Mouse (Mus musculus) leukemia stem cell, adult 10-12 weeks (primary cell): ENCODE measurements around the gene Zfp711. TPM values are rescaled to one million over a fixed set of nuclear protein-coding genes. Genes with fewer than 3 reads are reported as not detected.

Source experiments
- polyA plus RNA-seq: library from polyadenylated mRNA; stranded (reverse); fragments of >175 nt; gene quantifications from 2 replicates; pipeline ENCODE4 v1.2.3, GENCODE M21; 2012; ENCODE audit warnings: low replicate concordance

Zfp711 gene
- polyA plus RNA-seq: 0.21 TPM in 1 of 2 replicates, not detected in the other

DNA sequence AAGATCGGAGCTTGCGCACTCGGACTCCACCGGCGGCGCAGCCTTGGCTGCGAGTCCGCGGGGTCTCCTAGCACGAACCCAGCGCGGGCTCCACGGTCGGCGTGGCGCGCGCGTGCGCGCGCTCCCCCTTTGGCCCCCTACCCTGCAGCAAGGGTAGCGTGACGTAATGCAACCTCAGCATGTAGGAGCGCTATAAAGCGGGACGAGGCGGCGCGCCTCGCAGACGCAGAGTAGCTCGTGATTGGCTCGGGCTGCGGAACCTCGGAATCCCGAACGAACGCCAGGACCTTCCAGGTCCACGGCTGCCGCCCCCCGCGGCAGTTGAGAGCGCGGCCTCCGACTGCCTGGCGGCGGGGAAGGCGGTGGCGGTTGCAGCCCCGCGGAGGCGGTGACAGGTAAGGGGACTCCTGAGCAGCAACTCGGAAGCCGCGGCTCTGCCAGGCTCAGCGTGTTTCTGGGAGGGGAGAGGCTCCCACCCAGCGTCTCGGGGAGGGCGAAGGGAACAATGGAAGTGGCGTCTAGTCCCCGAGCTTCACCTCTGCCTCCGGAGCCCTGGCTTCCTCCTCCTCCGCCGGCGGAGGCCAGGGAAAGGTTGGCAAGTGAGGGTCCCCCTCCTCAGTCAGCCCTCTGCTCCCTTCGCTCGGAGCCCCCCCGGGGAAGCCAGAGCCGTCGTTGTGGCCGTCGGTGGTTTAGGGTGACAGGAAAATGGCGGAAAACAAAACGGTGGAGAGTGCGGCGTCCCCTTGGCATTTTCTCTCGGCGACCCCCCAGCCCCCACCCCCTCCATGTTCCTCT is at the start of gene Zfp711:
Gene Zfp711, plus strand, starts transcription at position 16 of the 795 bp plus-strand sequence.

Other genes with a start within 250 kb of the Zfp711 start
- not detected in 2 replicates for gene Satl1, start 193.7 kb upstream of the Zfp711 start, polyA plus RNA-seq
- gene 2010106E10Rik, start 105.3 kb upstream of the Zfp711 start, polyA plus RNA-seq: not detected in 2 replicates
- gene Pof1b, start 98.1 kb downstream of the Zfp711 start, polyA plus RNA-seq: not detected in 2 replicates